Comparison of ENCODE assay signal across 11 mouse cellular contexts in genomic region chr2:26214526-26214925, GRCm38 (mm10). TPM values are rescaled to one million over a fixed set of nuclear protein-coding genes. Genes with fewer than 3 reads are reported as not detected.
A peak's percentile ranks its signal among the peaks of the same experiment; 100 is the strongest.
DNase-seq lines count a peak whose midpoint lies in the region; ATAC-seq and TF ChIP-seq lines count a peak whose summit lies in the region.
"Had no signal": no experiment of that assay in that cellular context is flagged by ENCODE, and none has a peak within 500 bp of the region (broad histone marks: within the 10 kb centered on the region; RNA-seq: fewer than 3 reads in every experiment).

No protein-coding gene starts in this region.

- H3K4me2 ChIP-seq in liver, postnatal 0 days (ENCODE audit: low read depth, low read length), result no peak overlapping the region
- H3K4me2 ChIP-seq in liver, embryonic 12.5 days, result no peak overlapping the region
- no peak overlapping the region for H3K4me2 ChIP-seq in forebrain, postnatal 0 days (ENCODE audit: low read depth)
- H3K4me2 ChIP-seq: neural tube, embryonic 13.5 days had no signal

- H3K9ac ChIP-seq in liver, postnatal 0 days (replicated peaks), result no peak overlapping the region
- no peak overlapping the region for H3K9ac ChIP-seq in liver, embryonic 12.5 days
- H3K9ac ChIP-seq in forebrain, postnatal 0 days, result no peak overlapping the region
- H3K9ac ChIP-seq: neural tube, embryonic 13.5 days had no signal

- peak; percentile 58 for DNase-seq in liver, postnatal 0 days
- DNase-seq in adrenal gland, postnatal 14 days, result peak; percentile 76
- peak; percentile 90 for DNase-seq in cerebellum, adult 11-12 months
- DNase-seq in forebrain, postnatal 0 days, result peak; percentile 55
- DNase-seq in ovary, postnatal 10 days (ENCODE audit: low spot score), result no peak
- no peak for DNase-seq in embryo, embryonic 10.5 days (ENCODE audit: low spot score)
- DNase-seq: heart, postnatal 14 days; kidney, postnatal 14 days had no signal

- H3K4me3 ChIP-seq in liver, postnatal 0 days (ENCODE audit: low read depth, low read length), result no peak overlapping the region
- H3K4me3 ChIP-seq in liver, embryonic 12.5 days, result no peak overlapping the region
- H3K4me3 ChIP-seq in forebrain, postnatal 0 days (ENCODE audit: low read depth, low read length), result no peak overlapping the region
- H3K4me3 ChIP-seq: neural tube, embryonic 13.5 days had no signal

- peak; percentile 80 for TF ChIP-seq EP300 in liver, postnatal 0 days (IDR thresholded peaks at IDR 0.05; ENCODE audit: low read depth)

- no peaks in the 10 kb centered on the region for H3K4me1 ChIP-seq in liver, postnatal 0 days (ENCODE audit: insufficient read depth)
- 0 out of 2 replicates have a peak, but pooled peaks cover 3% of the 10 kb centered on the region for H3K4me1 ChIP-seq in liver, embryonic 12.5 days
- no peaks in the 10 kb centered on the region for H3K4me1 ChIP-seq in forebrain, postnatal 0 days (ENCODE audit: insufficient read depth)

- 24% methylated on average over 3 of the region's 3 CpGs for WGBS in liver, postnatal 0 days (ENCODE audit: insufficient replicate concordance)
- WGBS in liver, embryonic 12.5 days (ENCODE audit: insufficient replicate concordance), result 60% methylated on average over 3 of the region's 3 CpGs
- 8% methylated on average over 3 of the region's 3 CpGs for WGBS in forebrain, postnatal 0 days

- H3K36me3 ChIP-seq in liver, postnatal 0 days (replicated peaks; ENCODE audit: insufficient read depth, low read length), result peaks cover 49% of the 10 kb centered on the region
- peaks cover 89% of the 10 kb centered on the region for H3K36me3 ChIP-seq in liver, embryonic 12.5 days
- peaks cover 73% of the 10 kb centered on the region for H3K36me3 ChIP-seq in forebrain, postnatal 0 days (ENCODE audit: insufficient read depth)

- ATAC-seq in liver, postnatal 0 days, result peak; percentile 63; the same call in 1 of the 2 replicates
- ATAC-seq in liver, embryonic 12.5 days, result no peak
- no peak for ATAC-seq in forebrain, postnatal 0 days

- TF ChIP-seq CTCF in liver, postnatal 0 days (IDR thresholded peaks at IDR 0.05; ENCODE audit: low read depth), result no peak
- no peak for TF ChIP-seq CTCF in forebrain, postnatal 0 days (IDR thresholded peaks at IDR 0.05; ENCODE audit: low read depth)

- H3K9me3 ChIP-seq in liver, postnatal 0 days (ENCODE audit: low read length), result no peaks in the 10 kb centered on the region
- H3K9me3 ChIP-seq in liver, embryonic 12.5 days (replicated peaks), result no peaks in the 10 kb centered on the region
- no peaks in the 10 kb centered on the region for H3K9me3 ChIP-seq in forebrain, postnatal 0 days (ENCODE audit: low read length)
- H3K9me3 ChIP-seq: neural tube, embryonic 13.5 days had no signal

- no peaks in the 10 kb centered on the region for H3K27me3 ChIP-seq in liver, postnatal 0 days (ENCODE audit: insufficient read depth, low read length)
- H3K27me3 ChIP-seq in liver, embryonic 12.5 days (replicated peaks), result no peaks in the 10 kb centered on the region
- H3K27me3 ChIP-seq in forebrain, postnatal 0 days (ENCODE audit: insufficient read depth, low read length), result no peaks in the 10 kb centered on the region

- no peak overlapping the region for H3K27ac ChIP-seq in liver, postnatal 0 days (ENCODE audit: low read depth)
- H3K27ac ChIP-seq in liver, embryonic 12.5 days, result no peak overlapping the region
- no peak overlapping the region for H3K27ac ChIP-seq in forebrain, postnatal 0 days (ENCODE audit: low read depth, low read length)
- H3K27ac ChIP-seq: macrophage; neural tube, embryonic 13.5 days had no signal

RNA-seq across cellular contexts. Expression of gene Lhx3, which starts 6.4 kb away (rescaled TPM):
- not detected in 2 replicates for polyA plus RNA-seq in liver, postnatal 0 days (2015; fragmentation: Nextera tagmentation; extraction: Ambion mirVana)
- polyA plus RNA-seq in liver, embryonic 12.5 days (2016; fragmentation: Nextera tagmentation; extraction: Ambion mirVana), result 0.22 TPM in 1 of 2 replicates, not detected in the other
- 0.30 TPM in 1 of 2 replicates, not detected in the other for total RNA-seq in adrenal gland, postnatal 14 days (2021)
- total RNA-seq in forebrain, postnatal 0 days (2014; rRNA removed), result 0.08 TPM in 1 of 2 replicates, not detected in the other
- 0.06 TPM in 1 of 2 replicates, not detected in the other for polyA plus RNA-seq in forebrain, postnatal 0 days (2015; fragmentation: Nextera tagmentation; extraction: Ambion mirVana)
- total RNA-seq: heart, postnatal 14 days had no signal
- polyA plus RNA-seq: macrophage had no signal

RNA-seq across cellular contexts. Expression of gene Qsox2, which starts 22.8 kb away (rescaled TPM):
- 3.7 and 4.1 TPM in 2 replicates for polyA plus RNA-seq in liver, postnatal 0 days (2015; fragmentation: Nextera tagmentation; extraction: Ambion mirVana)
- 11.6 and 11.7 TPM in 2 replicates for polyA plus RNA-seq in liver, embryonic 12.5 days (2016; fragmentation: Nextera tagmentation; extraction: Ambion mirVana)
- 18.6 and 19.0 TPM in 2 replicates for total RNA-seq in adrenal gland, postnatal 14 days (2021)
- 21.2 and 22.2 TPM in 2 replicates for total RNA-seq in forebrain, postnatal 0 days (2014; rRNA removed)
- 5.5 and 9.1 TPM in 2 replicates for polyA plus RNA-seq in forebrain, postnatal 0 days (2015; fragmentation: Nextera tagmentation; extraction: Ambion mirVana)

Comparison
In these comparisons a context has a peak if more than half of its experiments do, and no peak if none do; other contexts are left out.
1. DNase-seq: peak in liver, postnatal 0 days (single experiment), adrenal gland, postnatal 14 days (single experiment), cerebellum, adult 11-12 months (single experiment) and forebrain, postnatal 0 days (single experiment); none in ovary, postnatal 10 days (single experiment) and embryo, embryonic 10.5 days (single experiment).